Mouse (Mus musculus): ENCODE data around the gene Fnbp1.
A peak's percentile ranks its signal among the peaks of the same experiment; 100 is the strongest.
"Not testable (repeated sequence)": the region's sequence is repeated elsewhere in the genome, so short reads cannot be mapped to it uniquely, and the experiment has no call there.

The Fnbp1 gene

GRCm38 (mm10) chr2:31141867-31142454 lies at the start of gene Fnbp1:
Gene Fnbp1, minus strand, starts transcription at chr2:31142008.
- DNase-seq (ENCODE audit: low spot score in 2 of 2) = peak; percentile 84 to 91

- no peak for DNase-seq (ENCODE audit: low spot score in 2 of 2)
Measured at GRCm38 (mm10) chr2:31189654-31190053, 47.8 kb upstream of the Fnbp1 start.

- no peak for DNase-seq (ENCODE audit: low spot score in 2 of 2)
Measured at GRCm38 (mm10) chr2:31188691-31189090, 46.9 kb upstream of the Fnbp1 start.

- DNase-seq (ENCODE audit: low spot score in 2 of 2) = no peak
Measured at GRCm38 (mm10) chr2:31183830-31184229, 42.0 kb upstream of the Fnbp1 start.

GRCm38 (mm10) chr2:31182786-31183330 lies 41.0 kb upstream of the Fnbp1 start:
- DNase-seq (ENCODE audit: low spot score in 2 of 2) = no peak

- no peak for DNase-seq (ENCODE audit: low spot score in 2 of 2)
Measured at GRCm38 (mm10) chr2:31180081-31180551, 38.3 kb upstream of the Fnbp1 start.

- no peak for DNase-seq (ENCODE audit: low spot score in 2 of 2)
Measured at GRCm38 (mm10) chr2:31179471-31179870, 37.7 kb upstream of the Fnbp1 start.

GRCm38 (mm10) chr2:31178593-31178992 lies 36.8 kb upstream of the Fnbp1 start:
- DNase-seq (ENCODE audit: low spot score in 2 of 2) = not testable (repeated sequence)

GRCm38 (mm10) chr2:31173290-31173689 lies 31.5 kb upstream of the Fnbp1 start:
- DNase-seq (ENCODE audit: low spot score in 2 of 2) = no peak

- DNase-seq (ENCODE audit: low spot score in 2 of 2) = no peak
Measured at GRCm38 (mm10) chr2:31172536-31172935, 30.7 kb upstream of the Fnbp1 start.

- DNase-seq (ENCODE audit: low spot score in 2 of 2) = peak in 1 of 2 experiments; percentile 59
Measured at GRCm38 (mm10) chr2:31172001-31172400, 30.2 kb upstream of the Fnbp1 start.

GRCm38 (mm10) chr2:31170164-31170563 lies 28.4 kb upstream of the Fnbp1 start:
- peak in 1 of 2 experiments; percentile 57 for DNase-seq (ENCODE audit: low spot score in 2 of 2)

- peak in 1 of 2 experiments; percentile 55 for DNase-seq (ENCODE audit: low spot score in 2 of 2)
Measured at GRCm38 (mm10) chr2:31169001-31169400, 27.2 kb upstream of the Fnbp1 start.

GRCm38 (mm10) chr2:31167571-31167970 lies 25.8 kb upstream of the Fnbp1 start:
- not testable (repeated sequence) for DNase-seq (ENCODE audit: low spot score in 2 of 2)

GRCm38 (mm10) chr2:31165529-31165928 lies 23.7 kb upstream of the Fnbp1 start:
- DNase-seq (ENCODE audit: low spot score in 2 of 2) = peak in 1 of 2 experiments; percentile 55

- DNase-seq (ENCODE audit: low spot score in 2 of 2) = no peak
Measured at GRCm38 (mm10) chr2:31164841-31165455, 23.1 kb upstream of the Fnbp1 start.

GRCm38 (mm10) chr2:31163361-31164118 lies 21.7 kb upstream of the Fnbp1 start:
- no peak for DNase-seq (ENCODE audit: low spot score in 2 of 2)

GRCm38 (mm10) chr2:31161620-31162019 lies 19.8 kb upstream of the Fnbp1 start:
- DNase-seq (ENCODE audit: low spot score in 2 of 2) = no peak

- DNase-seq (ENCODE audit: low spot score in 2 of 2) = no peak
Measured at GRCm38 (mm10) chr2:31160147-31160920, 18.5 kb upstream of the Fnbp1 start.

GRCm38 (mm10) chr2:31156846-31157245 lies 15.0 kb upstream of the Fnbp1 start:
- DNase-seq (ENCODE audit: low spot score in 2 of 2) = no peak
